Mouse (Mus musculus) limb, embryonic 14.5 days (tissue): ENCODE data around the gene Fuca2. TPM values are rescaled to one million over a fixed set of nuclear protein-coding genes. Genes with fewer than 3 reads are reported as not detected.

Source experiments
- ATAC-seq: fragments of 200-750 bp; cut with Nextera tagmentation; 2 replicates; pipeline ENCODE4 v1.8.0; 2017; ENCODE audit warnings: low read depth, moderate number of reproducible peaks, moderate TSS enrichment; ENCODE audit not compliant: low FRiP score
- DNase-seq: peaks from one replicate; pipeline ENCODE4 v3.0.0-alpha.2; 2015; ENCODE audit warnings: low spot score
- H3K27ac ChIP-seq: fragments of 300-500 bp; sonication (generic); replicated peaks from 2 replicates; pipeline ENCODE4 v1.5.1; 2014; ENCODE audit warnings: low read depth, mild to moderate bottlenecking, low read length, moderate library complexity, mixed read lengths
- H3K27me3 ChIP-seq: fragments of 300-500 bp; sonication (generic); 2 replicates; pipeline ENCODE4 v1.6.1; 2014; ENCODE audit warnings: low read length, mixed read lengths; ENCODE audit not compliant: control insufficient read depth, insufficient read depth
- H3K36me3 ChIP-seq: fragments of 300-500 bp; sonication (generic); 2 replicates; pipeline ENCODE4 v1.6.1; 2014; ENCODE audit warnings: mild to moderate bottlenecking, low read length, moderate library complexity, mixed read lengths; ENCODE audit not compliant: control insufficient read depth, insufficient read depth
- H3K4me1 ChIP-seq: fragments of 300-500 bp; sonication (generic); 2 replicates; pipeline ENCODE4 v1.6.1; 2014; ENCODE audit warnings: antibody characterized with exemption, low read length, mixed read lengths; ENCODE audit not compliant: control insufficient read depth, insufficient read depth
- H3K4me2 ChIP-seq: fragments of 300-500 bp; sonication (generic); replicated peaks from 2 replicates; pipeline ENCODE4 v1.6.1; 2014; ENCODE audit warnings: low read depth, mild to moderate bottlenecking, low read length, moderate library complexity; ENCODE audit not compliant: severe bottlenecking
- H3K4me3 ChIP-seq: fragments of 300-500 bp; sonication (generic); replicated peaks from 2 replicates; pipeline ENCODE4 v1.5.1; 2014; ENCODE audit warnings: low read length
- H3K9ac ChIP-seq: fragments of 300-500 bp; sonication (generic); 2 replicates; pipeline ENCODE4 v1.6.1; 2014; ENCODE audit warnings: mild to moderate bottlenecking, low read depth, low read length, moderate library complexity; ENCODE audit not compliant: severe bottlenecking
- H3K9me3 ChIP-seq: fragments of 300-500 bp; sonication (generic); 2 replicates; pipeline ENCODE4 v1.6.1; 2016; ENCODE audit warnings: low read length; ENCODE audit not compliant: control insufficient read depth
- POLR2A ChIP-seq: fragments of 200-500 bp; IDR thresholded peaks from 2 replicates; pipeline ENCODE4 v1.8.0; 2012; ENCODE audit warnings: inconsistent platforms, mild to moderate bottlenecking, moderate library complexity, borderline replicate concordance; ENCODE audit not compliant: insufficient read depth, insufficient read length; ENCODE audit errors: extremely low read depth
- WGBS: fragments of 180-500 bp; shearing (Covaris S2); extraction: QIAGEN DNeasy Blood & Tissue Kit; methylation state at CpG from one replicate; pipeline ENCODE4 v1.1.7; 2014; 5-methylcytosine and 5-hydroxymethylcytosine counted together
- polyA plus RNA-seq, 2 experiments: library from polyadenylated mRNA; depleted of rRNA in 1 of 2; stranded (reverse) in 1 of 2; unstranded in 1 of 2; fragments of >200 nt; fragmentation: Nextera tagmentation in 1 of 2; extraction: Ambion mirVana in 1 of 2; gene quantifications; 2 replicates each; pipeline versions ENCODE4 v1.2.1 to v1.2.3; 2012 to 2014

Gene Fuca2
- polyA plus RNA-seq, 2 experiments, result 33.1 to 55.8 TPM

DNA sequence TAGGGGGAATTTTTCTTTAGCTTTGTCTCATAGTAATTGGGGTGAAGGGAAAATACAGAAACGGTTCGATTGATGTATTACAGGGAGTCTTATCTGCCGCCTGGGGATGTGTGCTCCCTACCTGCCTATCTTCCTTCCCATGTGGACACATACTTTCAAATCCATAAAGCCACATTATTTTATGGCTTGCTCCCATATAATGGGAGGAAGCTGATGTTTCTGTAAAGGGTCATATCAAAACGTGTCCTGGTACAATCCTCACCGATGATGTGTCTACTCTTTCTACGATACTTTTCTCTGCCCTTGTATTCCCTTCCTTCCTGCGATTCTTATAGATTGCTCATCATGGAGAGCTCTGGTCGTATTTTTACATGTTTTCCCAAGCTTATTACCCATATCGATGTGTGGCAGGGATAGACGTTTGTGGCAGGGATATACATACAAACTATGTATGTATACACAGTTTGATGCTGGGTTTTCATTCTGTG lies 54.2 kb downstream of the Fuca2 start:
- H3K27me3 ChIP-seq, result no peaks in the 10 kb centered on the region

DNA sequence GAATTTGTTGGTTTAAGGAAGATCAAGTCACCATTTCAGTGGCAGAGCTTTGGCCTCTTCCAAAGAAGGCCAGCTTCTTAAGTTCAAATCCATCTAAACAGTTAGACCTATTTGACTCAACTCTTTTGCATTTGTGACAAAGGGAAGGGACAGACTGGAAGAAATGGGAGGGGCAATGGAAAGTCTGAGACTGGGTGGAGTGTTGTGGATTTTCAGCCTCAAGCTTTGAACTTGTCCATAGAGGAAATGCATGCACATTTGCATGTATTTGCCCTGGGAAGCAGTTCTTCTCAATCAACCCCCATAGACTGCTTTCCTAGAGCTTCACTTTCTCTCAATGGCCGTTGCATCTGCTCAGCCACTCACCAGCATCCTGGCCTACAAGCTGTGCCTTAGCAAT lies 55.0 kb downstream of the Fuca2 start:
- H3K27me3 ChIP-seq, result no peaks in the 10 kb centered on the region
- ATAC-seq (no peak), DNase-seq (no peak)
- WGBS, result 78% methylated on average over 1 of the region's 1 CpGs
- no peaks in the 10 kb centered on the region for H3K9me3 ChIP-seq
- TF ChIP-seq POLR2A, result no peak
- no peak overlapping the region for H3K4me3 ChIP-seq
- 0 out of 2 replicates have a peak, but pooled peaks cover 2% of the 10 kb centered on the region for H3K36me3 ChIP-seq
- no peak overlapping the region for H3K9ac ChIP-seq
- no peak overlapping the region for H3K4me2 ChIP-seq
- no peak overlapping the region for H3K27ac ChIP-seq
- peaks cover 4% of the 10 kb centered on the region; the same call in 1 of the 2 replicates for H3K4me1 ChIP-seq

More for the DNA sequence above, 54.2 kb downstream of the Fuca2 start:
- DNase-seq, result no peak
- 0 out of 2 replicates have a peak, but pooled peaks have one; percentile 3 for ATAC-seq
- H3K4me2 ChIP-seq, result peak overlapping the region; percentile 68
- 0 out of 2 replicates have a peak, but pooled peaks cover 2% of the 10 kb centered on the region for H3K36me3 ChIP-seq
- WGBS, result 26% methylated on average over 10 of the region's 10 CpGs
- peak overlapping the region; percentile 85 for H3K9ac ChIP-seq
- H3K27ac ChIP-seq, result peak overlapping the region; percentile 73; the same call in 1 of the 2 replicates
- TF ChIP-seq POLR2A, result no peak
- peaks cover 4% of the 10 kb centered on the region; the same call in 1 of the 2 replicates for H3K4me1 ChIP-seq
- no peaks in the 10 kb centered on the region for H3K9me3 ChIP-seq
- peak overlapping the region; percentile 71 for H3K4me3 ChIP-seq

DNA sequence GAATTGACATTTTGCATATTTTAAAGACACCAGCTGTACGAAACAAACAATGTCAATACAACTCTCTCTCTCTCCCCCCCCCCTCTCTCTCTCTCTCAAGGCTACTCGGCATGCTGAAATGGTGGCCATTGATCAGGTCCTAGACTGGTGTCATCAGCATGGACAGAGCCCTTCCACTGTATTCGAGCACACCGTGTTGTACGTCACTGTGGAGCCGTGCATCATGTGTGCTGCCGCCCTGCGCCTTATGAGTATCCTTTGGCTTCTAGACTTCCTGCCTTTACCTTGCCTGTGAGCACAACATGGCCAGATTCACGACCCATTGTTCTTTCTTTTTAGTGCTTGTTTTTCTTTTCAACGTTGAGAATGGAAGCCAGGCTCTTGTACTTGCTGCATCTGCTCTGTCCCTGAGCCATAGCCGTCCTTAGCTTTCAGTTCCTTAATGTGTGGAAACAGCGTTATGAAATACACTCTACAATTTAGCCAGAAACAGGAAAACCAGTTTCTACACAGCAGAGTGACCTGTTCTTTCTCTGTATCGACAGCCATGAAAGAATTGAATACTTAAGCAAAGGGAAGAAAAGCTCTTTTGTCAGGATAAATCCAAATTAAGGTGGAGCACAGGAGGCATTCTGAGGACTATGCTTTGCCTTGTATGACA lies 60.8 kb downstream of the Fuca2 start:
- Histone ChIP-seq H3K4me1 (peaks cover 7% of the 10 kb centered on the region; the same call in 1 of the 2 replicates), H3K36me3 (peaks cover 24% of the 10 kb centered on the region), H3K27me3 (no peaks in the 10 kb centered on the region), H3K4me2 (no peak overlapping the region), H3K27ac (no peak overlapping the region), H3K9me3 (no peaks in the 10 kb centered on the region), H3K4me3 (no peak overlapping the region), H3K9ac (no peak overlapping the region)
- ATAC-seq (no peak), DNase-seq (no peak)
- TF ChIP-seq POLR2A, result no peak
- 90% methylated on average over 13 of the region's 13 CpGs for WGBS

DNA sequence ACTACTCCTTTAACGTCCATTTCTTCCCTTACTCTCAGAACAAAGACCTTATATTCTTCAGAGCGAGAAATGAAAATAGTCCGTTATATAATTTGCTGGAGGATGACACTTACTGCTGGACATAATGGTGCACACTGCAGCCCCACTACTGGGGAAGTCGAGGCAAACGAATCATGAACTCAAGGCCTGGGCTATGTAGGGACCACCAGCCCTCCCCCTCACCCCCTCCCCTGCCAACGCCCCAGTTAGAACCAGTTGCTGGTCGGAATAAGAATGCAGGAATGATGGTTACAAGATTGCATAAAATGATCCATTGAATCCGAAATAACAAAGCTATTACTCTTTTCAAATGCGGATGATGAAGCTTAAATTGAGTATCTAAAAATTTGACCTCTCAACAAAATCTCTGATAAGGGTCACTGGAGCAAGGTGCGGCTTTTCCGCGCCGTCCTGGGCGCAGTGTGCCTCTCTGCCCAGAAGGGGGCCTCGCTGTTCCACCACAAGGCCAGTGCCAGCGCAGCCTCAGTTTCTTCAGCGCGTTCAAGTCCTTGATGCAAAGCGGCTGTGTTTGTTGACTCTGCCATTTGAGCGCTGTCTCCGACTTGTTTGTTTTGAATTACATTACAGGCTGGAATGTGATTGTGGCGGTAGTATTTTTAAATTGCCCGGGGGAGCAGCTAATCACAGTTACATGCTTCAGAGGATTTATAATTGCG lies 65.2 kb downstream of the Fuca2 start:
- no peak for TF ChIP-seq POLR2A
- Histone ChIP-seq H3K9ac (no peak overlapping the region), H3K4me1 (peaks cover 17% of the 10 kb centered on the region), H3K27ac (no peak overlapping the region), H3K4me2 (peak overlapping the region; percentile 55), H3K9me3 (no peaks in the 10 kb centered on the region), H3K36me3 (peaks cover 22% of the 10 kb centered on the region), H3K4me3 (peak overlapping the region; percentile 27), H3K27me3 (no peaks in the 10 kb centered on the region)
- DNase-seq, result peak; percentile 80
- 23% methylated on average over 24 of the region's 24 CpGs for WGBS
- ATAC-seq, result peak; percentile 73; the same call in 1 of the 2 replicates

DNA sequence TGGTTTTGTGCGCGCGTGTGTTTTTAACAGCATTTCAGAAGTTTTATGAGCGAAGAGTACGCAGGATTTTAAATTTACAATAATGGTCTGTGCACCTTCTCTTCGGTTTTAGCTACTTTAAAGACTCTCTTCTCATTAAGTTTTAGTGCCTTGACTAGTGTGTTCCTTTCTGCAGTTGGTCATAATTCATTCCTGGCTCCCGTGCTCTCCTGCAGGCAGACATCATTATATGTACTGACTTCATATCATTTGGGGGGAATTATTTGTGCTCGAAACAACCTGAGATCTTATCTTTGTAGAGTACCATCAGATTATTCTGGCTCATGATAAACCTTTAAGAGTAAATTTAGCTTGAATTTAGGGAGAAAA lies 65.7 kb downstream of the Fuca2 start:
- TF ChIP-seq POLR2A, result no peak
- Histone ChIP-seq H3K9me3 (no peaks in the 10 kb centered on the region), H3K27me3 (no peaks in the 10 kb centered on the region), H3K27ac (no peak overlapping the region), H3K4me2 (peak overlapping the region; percentile 55), H3K9ac (no peak overlapping the region), H3K4me1 (peaks cover 22% of the 10 kb centered on the region), H3K36me3 (peaks cover 22% of the 10 kb centered on the region), H3K4me3 (peak overlapping the region; percentile 27)
- ATAC-seq, result peak; percentile 21; the same call in 1 of the 2 replicates
- DNase-seq, result no peak
- 10% methylated on average over 8 of the region's 8 CpGs for WGBS
